Mouse (Mus musculus) leukemia stem cell, adult 10-12 weeks (primary cell): ENCODE data around the gene Gm14296. TPM values are rescaled to one million over a fixed set of nuclear protein-coding genes. Genes with fewer than 3 reads are reported as not detected.

Source experiments
- polyA plus RNA-seq: library from polyadenylated mRNA; stranded (reverse); fragments of >175 nt; gene quantifications from 2 replicates; pipeline ENCODE4 v1.2.3, GENCODE M21; 2012; ENCODE audit warnings: low replicate concordance

Gene Gm14296
- 0.20 and 0.46 TPM in 2 replicates for polyA plus RNA-seq

DNA sequence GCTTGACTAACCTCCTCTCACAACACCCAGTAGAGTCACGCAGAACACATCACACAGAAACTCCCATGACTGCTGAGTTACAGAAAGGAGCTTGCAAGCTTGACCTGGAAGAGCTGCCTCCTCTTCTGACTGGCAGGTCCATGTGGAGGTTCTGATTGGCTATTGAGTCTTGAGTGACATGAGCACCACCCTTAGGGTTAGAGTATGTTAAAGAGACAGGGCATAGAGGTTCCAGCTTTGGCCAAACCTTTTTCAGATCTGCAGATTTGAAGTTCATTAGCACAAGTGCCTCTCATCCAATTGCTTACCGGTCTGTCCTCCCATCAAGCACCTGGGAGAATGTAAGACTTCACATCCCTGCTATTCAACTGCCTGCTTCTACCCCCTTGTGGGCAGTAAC, at the start of gene Gm14296:
Gene Gm14296, minus strand, starts transcription at position 101 of the 400 bp plus-strand sequence.

Other genes with a start within 250 kb of the Gm14296 start
- 1.1 TPM in 1 of 2 replicates, not detected in the other for gene Gm14305, start 219.5 kb downstream of the Gm14296 start, polyA plus RNA-seq
- gene Gm14295, start 129.2 kb downstream of the Gm14296 start, polyA plus RNA-seq = not detected in 2 replicates
- not detected in 2 replicates for gene Gm14408, start 96.7 kb downstream of the Gm14296 start, polyA plus RNA-seq
- not detected in 2 replicates for gene Gm14419, start 73.1 kb upstream of the Gm14296 start, polyA plus RNA-seq
- not detected in 2 replicates for gene Gm14401, start 146.5 kb upstream of the Gm14296 start, polyA plus RNA-seq